Mouse (Mus musculus) MEL (cell line): ENCODE measurements around the gene Magi2. TPM values are rescaled to one million over a fixed set of nuclear protein-coding genes. Genes with fewer than 3 reads are reported as not detected.

Experiments
- DNase-seq: peaks from one replicate; pipeline ENCODE4 v3.0.0; 2011; ENCODE audit warnings: low read depth, low spot score
- H3K27ac ChIP-seq: 2 replicates; pipeline ENCODE4 v1.5.1; 2012; ENCODE audit warnings: low read depth, mild to moderate bottlenecking, control low read depth, low read length, moderate library complexity; ENCODE audit not compliant: control insufficient read depth
- H3K27me3 ChIP-seq, 2 experiments: fragments of 150-350 bp in 1 of 2; sonication (generic) in 1 of 2; 2 replicates each; pipeline ENCODE4 v1.6.1; 2012; ENCODE audit warnings: low read length in 2 of 2, mild to moderate bottlenecking in 2 of 2, improper control_type of control experiment in 1 of 2, moderate library complexity in 1 of 2; ENCODE audit not compliant: insufficient read depth in 2 of 2, control insufficient read depth in 1 of 2
- H3K36me3 ChIP-seq, 2 experiments: 2 replicates each; pipeline ENCODE4 v1.6.1; 2012 to 2014; ENCODE audit warnings: low read length in 2 of 2, improper control_type of control experiment in 1 of 2, inconsistent platforms in 1 of 2, mild to moderate bottlenecking in 1 of 2; ENCODE audit not compliant: insufficient read depth in 2 of 2, control insufficient read depth in 1 of 2
- H3K4me1 ChIP-seq, 2 experiments: fragments of 150-350 bp in 1 of 2; sonication (generic) in 1 of 2; 2 replicates each; pipeline ENCODE4 v1.6.1; 2012; ENCODE audit warnings: low read length in 2 of 2, improper control_type of control experiment in 1 of 2, mild to moderate bottlenecking in 1 of 2; ENCODE audit not compliant: insufficient read depth in 2 of 2, control insufficient read depth in 1 of 2
- H3K4me3 ChIP-seq, 2 experiments: fragments of 150-350 bp in 1 of 2; sonication (generic) in 1 of 2; 2 replicates each; pipeline ENCODE4 v1.5.1; 2012; ENCODE audit warnings: low read depth in 2 of 2, low read length in 2 of 2, mild to moderate bottlenecking in 2 of 2, moderate library complexity in 2 of 2, control low read depth in 1 of 2, improper control_type of control experiment in 1 of 2; ENCODE audit not compliant: control insufficient read depth in 1 of 2, insufficient read depth in 1 of 2
- H3K79me2 ChIP-seq: 2 replicates; pipeline ENCODE4 v1.6.1; 2012; ENCODE audit warnings: mild to moderate bottlenecking, low read length, moderate library complexity; ENCODE audit not compliant: control insufficient read depth, poor library complexity, insufficient read depth
- H3K9ac ChIP-seq: 2 replicates; pipeline ENCODE4 v1.6.1; 2012; ENCODE audit warnings: low read depth, mild to moderate bottlenecking, control low read depth, low read length, moderate library complexity; ENCODE audit not compliant: control insufficient read depth, poor library complexity, severe bottlenecking
- H3K9me3 ChIP-seq: fragments of 150-350 bp; sonication (generic); replicated peaks from 2 replicates; pipeline ENCODE4 v1.6.1; 2012; ENCODE audit warnings: mild to moderate bottlenecking, low read length, improper control_type of control experiment, moderate library complexity; ENCODE audit not compliant: insufficient read depth
- CHD1 ChIP-seq: IDR thresholded peaks from 2 replicates; pipeline ENCODE4 v1.6.1; 2012; ENCODE audit warnings: low read depth, mild to moderate bottlenecking, inconsistent platforms, low read length, improper control_type of control experiment
- CHD2 ChIP-seq: IDR thresholded peaks from 2 replicates; pipeline ENCODE4 v1.6.1; 2011; ENCODE audit warnings: low read length, improper control_type of control experiment
- ELF1 ChIP-seq: IDR thresholded peaks from 2 replicates; pipeline ENCODE4 v1.6.1; 2014; ENCODE audit warnings: low read depth, mild to moderate bottlenecking, inconsistent platforms, low read length, improper control_type of control experiment, moderate library complexity
- ETS1 ChIP-seq: IDR thresholded peaks from 2 replicates; pipeline ENCODE4 v1.6.1; 2012; ENCODE audit warnings: low read depth, mild to moderate bottlenecking, inconsistent platforms, low read length, improper control_type of control experiment, moderate library complexity
- GATA1 ChIP-seq: IDR thresholded peaks from 2 replicates; pipeline ENCODE4 v1.6.1; 2011; ENCODE audit warnings: low read depth, low read length, improper control_type of control experiment
- JUND ChIP-seq: IDR thresholded peaks from 2 replicates; pipeline ENCODE4 v1.6.1; 2011; ENCODE audit warnings: low read depth, mild to moderate bottlenecking, improper control_type of control experiment, low read length
- MAX ChIP-seq: IDR thresholded peaks from 2 replicates; pipeline ENCODE4 v1.6.1; 2011; ENCODE audit warnings: low read length, improper control_type of control experiment
- MEF2A ChIP-seq: IDR thresholded peaks from 2 replicates; pipeline ENCODE4 v1.6.1; 2014; ENCODE audit warnings: low read depth, mild to moderate bottlenecking, inconsistent platforms, low read length, improper control_type of control experiment; ENCODE audit not compliant: poor library complexity, insufficient replicate concordance, severe bottlenecking; ENCODE audit errors: extremely low read depth
- MXI1 ChIP-seq: IDR thresholded peaks from 2 replicates; pipeline ENCODE4 v1.6.1; 2011; ENCODE audit warnings: mild to moderate bottlenecking, low read depth, low read length, improper control_type of control experiment
- MYC ChIP-seq: IDR thresholded peaks from 2 replicates; pipeline ENCODE4 v1.6.1; 2011; ENCODE audit warnings: low read depth, mild to moderate bottlenecking, low read length, improper control_type of control experiment, moderate library complexity
- NRF1 ChIP-seq: IDR thresholded peaks from 2 replicates; pipeline ENCODE4 v1.6.1; 2014; ENCODE audit warnings: low read depth, mild to moderate bottlenecking, inconsistent platforms, low read length, improper control_type of control experiment, moderate library complexity; ENCODE audit not compliant: poor library complexity, insufficient read depth, severe bottlenecking
- POLR2A ChIP-seq, 2 experiments: IDR thresholded peaks; 2 replicates each; pipeline ENCODE4 v1.6.1; 2011 to 2012; ENCODE audit warnings: low read length in 2 of 2, mild to moderate bottlenecking in 2 of 2, control low read depth in 1 of 2, improper control_type of control experiment in 1 of 2, low read depth in 1 of 2, moderate library complexity in 1 of 2; ENCODE audit not compliant: control insufficient read depth in 1 of 2, insufficient read depth in 1 of 2, poor library complexity in 1 of 2
- POLR2AphosphoS2 ChIP-seq: IDR thresholded peaks from 2 replicates; pipeline ENCODE4 v1.6.1; 2011; ENCODE audit warnings: low read length, improper control_type of control experiment
- POLR2AphosphoS5 ChIP-seq: IDR thresholded peaks from 2 replicates; pipeline ENCODE4 v1.6.1; 2012; ENCODE audit warnings: low read depth, borderline replicate concordance, mild to moderate bottlenecking, inconsistent platforms, low read length, moderate library complexity, mixed read lengths
- RAD21 ChIP-seq: IDR thresholded peaks from 2 replicates; pipeline ENCODE4 v1.6.1; 2011; ENCODE audit warnings: mild to moderate bottlenecking, low read depth, low read length, improper control_type of control experiment
- RCOR1 ChIP-seq: IDR thresholded peaks from 2 replicates; pipeline ENCODE4 v1.6.1; 2012; ENCODE audit warnings: low read depth, mild to moderate bottlenecking, inconsistent platforms, low read length, improper control_type of control experiment
- SIN3A ChIP-seq: IDR thresholded peaks from 2 replicates; pipeline ENCODE4 v1.6.1; 2012; ENCODE audit warnings: low read length, improper control_type of control experiment, inconsistent platforms
- SMC3 ChIP-seq: IDR thresholded peaks from 2 replicates; pipeline ENCODE4 v1.6.1; 2011; ENCODE audit warnings: low read depth, low read length, improper control_type of control experiment
- TBP ChIP-seq: IDR thresholded peaks from 2 replicates; pipeline ENCODE4 v1.8.0; 2011; ENCODE audit warnings: low read depth, low read length, improper control_type of control experiment
- TCF12 ChIP-seq: IDR thresholded peaks from 2 replicates; pipeline ENCODE4 v1.6.1; 2014; ENCODE audit warnings: low read depth, mild to moderate bottlenecking, inconsistent platforms, low read length, improper control_type of control experiment, moderate library complexity
- USF1 ChIP-seq: IDR thresholded peaks from 2 replicates; pipeline ENCODE4 v1.6.1; 2014; ENCODE audit warnings: low read depth, mild to moderate bottlenecking, inconsistent platforms, low read length, improper control_type of control experiment, moderate library complexity
- USF2 ChIP-seq, 2 experiments: IDR thresholded peaks; 2 replicates each; pipeline ENCODE4 v1.6.1; 2011 to 2012; ENCODE audit warnings: improper control_type of control experiment in 2 of 2, low read length in 2 of 2, borderline replicate concordance in 1 of 2, inconsistent platforms in 1 of 2, low read depth in 1 of 2, mild to moderate bottlenecking in 1 of 2; ENCODE audit not compliant: insufficient read depth in 1 of 2
- ZKSCAN1 ChIP-seq: IDR thresholded peaks from 2 replicates; pipeline ENCODE4 v1.6.1; 2012; ENCODE audit warnings: low read depth, mild to moderate bottlenecking, inconsistent platforms, low read length, improper control_type of control experiment, moderate library complexity
- ZMIZ1 ChIP-seq: IDR thresholded peaks from 2 replicates; pipeline ENCODE4 v1.6.1; 2012; ENCODE audit warnings: low read depth, mild to moderate bottlenecking, inconsistent platforms, low read length, improper control_type of control experiment, moderate library complexity
- ZNF384 ChIP-seq: IDR thresholded peaks from 2 replicates; pipeline ENCODE4 v1.6.1; 2012; ENCODE audit warnings: low read depth, mild to moderate bottlenecking, inconsistent platforms, low read length, improper control_type of control experiment
- polyA plus RNA-seq, 2 experiments: library from polyadenylated mRNA; stranded (reverse) in 1 of 2; unstranded in 1 of 2; fragments of >175 nt in 1 of 2; fragments of >200 nt in 1 of 2; gene quantifications; 2 replicates each; pipeline versions ENCODE4 v1.2.1 to v1.2.4; 2012; ENCODE audit warnings: low replicate concordance in 2 of 2, low read depth in 1 of 2; ENCODE audit not compliant: insufficient read length in 2 of 2, insufficient read depth in 1 of 2, missing spikeins in 1 of 2
- total RNA-seq: library from RNA; depleted of rRNA; stranded (reverse); fragments of 300-350 nt; gene quantifications from 2 replicates; pipeline ENCODE4 v1.2.3, GENCODE M21; 2012

The Magi2 gene
- total and polyA plus RNA-seq, 3 experiments = 0.46 to 0.47 TPM; not detected in 1

DNA sequence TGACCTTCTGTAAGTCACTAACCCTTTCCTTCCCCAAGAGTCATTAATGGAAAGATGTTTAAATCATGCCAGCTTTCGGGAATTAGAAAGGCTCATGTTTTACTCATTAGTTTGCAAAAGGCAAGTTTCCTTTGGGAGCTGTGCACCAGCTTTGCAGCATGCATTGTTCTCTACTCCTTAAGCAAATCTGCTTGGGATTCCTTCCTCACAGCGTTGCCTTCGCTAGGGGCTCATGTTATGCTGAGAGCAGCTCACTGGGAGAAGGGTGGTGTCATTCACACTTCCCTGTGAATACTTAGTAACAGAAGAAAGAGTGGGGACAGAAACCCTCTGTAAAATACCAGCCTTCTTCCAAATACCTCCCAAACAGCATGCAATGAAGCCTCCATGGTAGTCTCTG, 1349.0 kb downstream of the Magi2 start:
- no peak overlapping the region for H3K9ac ChIP-seq
- peaks cover 0 to 2% of the 10 kb centered on the region in 2 experiments; a peak in 2 of 4 replicates for H3K27me3 ChIP-seq
- H3K27ac ChIP-seq = no peak overlapping the region
- no peaks in the 10 kb centered on the region for H3K36me3 ChIP-seq
- H3K79me2 ChIP-seq = no peaks in the 10 kb centered on the region
- no peak for DNase-seq
- H3K9me3 ChIP-seq = 0 out of 2 replicates have a peak, but pooled peaks cover 1% of the 10 kb centered on the region
- no peak overlapping the region for H3K4me3 ChIP-seq
- H3K4me1 ChIP-seq = no peaks in the 10 kb centered on the region
- TF ChIP-seq POLR2A (IDR thresholded peaks at IDR 0.05; ENCODE audit: control insufficient read depth in 1 of 2, insufficient read depth in 1 of 2, low read depth in 1 of 2, low read length in 2 of 2, poor library complexity in 1 of 2) (no peak), USF2 (IDR thresholded peaks at IDR 0.05; ENCODE audit: borderline replicate concordance in 1 of 2, insufficient read depth in 1 of 2, low read depth in 1 of 2, low read length in 2 of 2) (no peak), MYC (no peak), MXI1 (no peak), TBP (no peak), RCOR1 (no peak), MEF2A (no peak), TCF12 (no peak), CHD1 (no peak), ETS1 (no peak), USF1 (no peak)
- TF ChIP-seq, all 39 proteins: peak for 0

DNA sequence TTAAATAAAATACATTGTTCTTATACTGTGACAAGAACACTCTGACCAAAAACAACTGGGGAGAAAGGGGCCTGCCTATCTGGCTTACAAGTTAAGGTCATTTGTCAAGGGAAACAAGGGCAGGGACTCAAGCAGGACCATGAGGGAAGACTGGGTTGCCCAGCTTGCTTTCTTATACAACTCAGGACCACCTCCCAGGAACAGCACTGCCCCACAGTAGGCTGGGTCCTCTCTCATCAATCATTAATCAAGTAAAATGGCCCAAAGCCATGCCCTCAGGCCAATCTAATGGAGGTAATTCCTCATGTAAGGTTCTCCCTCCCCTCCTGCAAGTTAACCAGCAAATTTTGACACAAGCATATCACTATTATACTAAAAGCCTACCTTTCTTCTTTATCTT, 1349.4 kb downstream of the Magi2 start:
- DNase-seq = no peak
- H3K36me3 ChIP-seq = no peaks in the 10 kb centered on the region
- no peak overlapping the region for H3K4me3 ChIP-seq
- no peak overlapping the region for H3K9ac ChIP-seq
- no peaks in the 10 kb centered on the region for H3K4me1 ChIP-seq
- H3K9me3 ChIP-seq = no peaks in the 10 kb centered on the region
- no peaks in the 10 kb centered on the region for H3K79me2 ChIP-seq
- no peak overlapping the region for H3K27ac ChIP-seq
- no peak for TF ChIP-seq GATA1
- no peak for TF ChIP-seq ZMIZ1
- TF ChIP-seq POLR2A (IDR thresholded peaks at IDR 0.05; ENCODE audit: control insufficient read depth in 1 of 2, insufficient read depth in 1 of 2, low read depth in 1 of 2, low read length in 2 of 2, poor library complexity in 1 of 2) = no peak
- TF ChIP-seq MAX = no peak
- no peak for TF ChIP-seq RAD21
- TF ChIP-seq ZNF384 = no peak
- TF ChIP-seq, all 39 proteins: peak for 0
- peaks cover 0 to 2% of the 10 kb centered on the region in 2 experiments; a peak in 2 of 4 replicates for H3K27me3 ChIP-seq

DNA sequence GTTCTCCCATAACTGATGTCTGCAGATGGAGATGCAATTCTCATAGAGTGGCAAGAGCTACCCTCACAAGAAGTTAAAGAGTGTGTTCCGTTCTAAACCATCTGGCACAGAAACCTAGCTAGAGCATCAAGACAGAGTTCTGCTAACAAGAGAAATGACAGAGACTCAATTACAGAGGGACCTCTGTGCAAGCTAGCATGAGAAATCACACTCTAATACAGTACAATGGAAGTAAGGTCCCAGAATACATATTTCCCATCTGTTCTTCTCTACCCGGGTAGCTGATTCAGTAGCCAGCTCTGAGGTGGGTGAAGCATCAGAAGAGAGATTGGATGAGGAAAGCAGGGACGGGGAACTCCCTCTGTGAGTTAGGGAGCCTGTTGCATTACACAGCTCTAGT, 1351.8 kb downstream of the Magi2 start:
- TF ChIP-seq CHD2 (no peak), NRF1 (no peak), ZKSCAN1 (no peak), MYC (no peak), POLR2A (IDR thresholded peaks at IDR 0.05; ENCODE audit: control insufficient read depth in 1 of 2, insufficient read depth in 1 of 2, low read depth in 1 of 2, low read length in 2 of 2, poor library complexity in 1 of 2) (no peak), MAX (no peak), POLR2AphosphoS2 (no peak), JUND (no peak), ZMIZ1 (no peak), ELF1 (no peak), SMC3 (no peak), SIN3A (no peak), POLR2AphosphoS5 (no peak)
- TF ChIP-seq, all 39 proteins: peak for 0
- no peak for DNase-seq
- no peaks in the 10 kb centered on the region for H3K9me3 ChIP-seq
- H3K27ac ChIP-seq = no peak overlapping the region
- H3K36me3 ChIP-seq = no peaks in the 10 kb centered on the region
- H3K79me2 ChIP-seq = no peaks in the 10 kb centered on the region
- no peaks in the 10 kb centered on the region for H3K4me1 ChIP-seq
- no peak overlapping the region for H3K4me3 ChIP-seq
- H3K27me3 ChIP-seq = peaks cover 0 to under 1% of the 10 kb centered on the region in 2 experiments; a peak in 2 of 4 replicates
- H3K9ac ChIP-seq = no peak overlapping the region
